Mouse (Mus musculus): Measurements from ENCODE around the gene Ywhab. TPM values are rescaled to one million over a fixed set of nuclear protein-coding genes. Genes with fewer than 3 reads are reported as not detected.

The Ywhab gene
- total and polyA plus RNA-seq, 2 experiments from 2014 or later, result 31.8 to 157 TPM

DNA sequence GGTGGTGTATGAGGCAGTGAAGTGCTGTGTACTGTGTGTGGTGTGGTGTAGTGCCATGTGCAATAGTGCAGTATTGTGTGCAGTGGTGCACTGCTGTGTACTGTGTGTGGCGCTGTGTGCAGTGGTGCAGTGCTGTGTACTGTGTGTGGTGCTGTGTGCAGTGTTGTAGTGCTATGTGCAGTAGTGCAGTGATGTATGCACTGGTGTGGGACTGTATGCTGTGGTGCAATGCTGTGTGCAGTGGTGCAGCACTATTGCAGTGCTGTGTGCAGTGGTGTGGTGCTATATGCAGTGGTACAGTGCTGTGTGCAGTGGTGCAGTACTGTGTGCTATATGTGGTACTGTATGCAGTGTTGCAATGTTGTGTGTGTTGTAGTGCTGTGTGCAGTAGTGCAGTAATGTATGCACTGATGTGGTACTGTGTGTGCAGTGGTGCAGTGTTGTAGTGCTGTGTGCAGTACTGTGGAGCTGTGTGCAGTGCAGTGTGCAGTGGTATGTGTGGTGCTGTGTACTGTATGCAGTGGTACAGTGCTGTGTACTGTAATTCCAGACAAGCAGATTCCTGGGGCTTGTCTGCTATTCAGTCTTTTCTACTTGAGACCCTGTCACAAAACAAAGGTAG is 43.8 kb downstream of the Ywhab start:
- TF ChIP-seq EP300 (IDR thresholded peaks at IDR 0.05; ENCODE audit: low read depth), result no peak
- TF ChIP-seq CTCF (IDR thresholded peaks at IDR 0.05; ENCODE audit: low read depth), result no peak
- H3K36me3 ChIP-seq (replicated peaks; ENCODE audit: control insufficient read depth, insufficient read depth, low read length), result no peaks in the 10 kb centered on the region
- H3K4me2 ChIP-seq (ENCODE audit: low read depth, low read length), result no peak overlapping the region
- DNase-seq (ENCODE audit: low spot score), result no peak
- 88% methylated on average over 1 of the region's 1 CpGs for WGBS
- no peak overlapping the region for H3K9ac ChIP-seq (replicated peaks; ENCODE audit: low read depth, low read length)
- 0 out of 2 replicates have a peak, but pooled peaks cover 3% of the 10 kb centered on the region for H3K4me1 ChIP-seq (ENCODE audit: control insufficient read depth, insufficient read depth)
- no peaks in the 10 kb centered on the region for H3K9me3 ChIP-seq (replicated peaks; ENCODE audit: control insufficient read depth, low read length)
- ATAC-seq (ENCODE audit: insufficient read depth, low read depth), result no peak
- no peak overlapping the region for H3K4me3 ChIP-seq (ENCODE audit: low read depth, low read length)
- 0 out of 2 replicates have a peak, but pooled peaks cover 12% of the 10 kb centered on the region for H3K27me3 ChIP-seq (ENCODE audit: control insufficient read depth, insufficient read depth, low read length)
- no peak overlapping the region for H3K27ac ChIP-seq (ENCODE audit: low read depth)

DNA sequence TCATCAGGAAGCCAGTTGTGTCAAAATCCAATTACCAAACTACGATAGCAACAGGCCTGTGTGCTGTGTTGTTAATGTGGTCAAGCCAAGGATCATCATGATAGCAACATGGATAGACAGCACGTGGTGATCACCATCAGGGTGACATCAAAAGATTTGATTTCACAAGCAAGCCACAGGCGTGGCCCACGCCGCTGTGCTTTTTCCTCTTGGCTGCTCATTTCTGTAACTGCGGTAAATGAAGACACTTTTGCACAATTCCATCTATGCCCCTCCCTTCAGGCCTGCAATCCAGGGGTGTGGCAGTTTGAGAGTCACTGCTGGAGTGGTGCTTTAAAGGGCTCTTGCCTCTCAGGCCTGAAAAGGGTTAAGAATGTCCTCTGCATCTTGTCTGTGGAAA is 46.2 kb downstream of the Ywhab start:
- H3K36me3 ChIP-seq (replicated peaks; ENCODE audit: control insufficient read depth, insufficient read depth, low read length), result no peaks in the 10 kb centered on the region
- no peak overlapping the region for H3K4me2 ChIP-seq (ENCODE audit: low read depth, low read length)
- H3K27ac ChIP-seq (ENCODE audit: low read depth), result no peak overlapping the region
- H3K9ac ChIP-seq (replicated peaks; ENCODE audit: low read depth, low read length), result no peak overlapping the region
- TF ChIP-seq EP300 (IDR thresholded peaks at IDR 0.05; ENCODE audit: low read depth) (no peak), CTCF (IDR thresholded peaks at IDR 0.05; ENCODE audit: low read depth) (no peak)
- 0 out of 2 replicates have a peak, but pooled peaks cover 3% of the 10 kb centered on the region for H3K4me1 ChIP-seq (ENCODE audit: control insufficient read depth, insufficient read depth)
- DNase-seq (ENCODE audit: low spot score) (no peak), ATAC-seq (ENCODE audit: insufficient read depth, low read depth) (no peak)
- H3K4me3 ChIP-seq (ENCODE audit: low read depth, low read length), result no peak overlapping the region
- 0 out of 2 replicates have a peak, but pooled peaks cover 12% of the 10 kb centered on the region for H3K27me3 ChIP-seq (ENCODE audit: control insufficient read depth, insufficient read depth, low read length)
- 88% methylated on average over 6 of the region's 6 CpGs for WGBS
- no peaks in the 10 kb centered on the region for H3K9me3 ChIP-seq (replicated peaks; ENCODE audit: control insufficient read depth, low read length)

DNA sequence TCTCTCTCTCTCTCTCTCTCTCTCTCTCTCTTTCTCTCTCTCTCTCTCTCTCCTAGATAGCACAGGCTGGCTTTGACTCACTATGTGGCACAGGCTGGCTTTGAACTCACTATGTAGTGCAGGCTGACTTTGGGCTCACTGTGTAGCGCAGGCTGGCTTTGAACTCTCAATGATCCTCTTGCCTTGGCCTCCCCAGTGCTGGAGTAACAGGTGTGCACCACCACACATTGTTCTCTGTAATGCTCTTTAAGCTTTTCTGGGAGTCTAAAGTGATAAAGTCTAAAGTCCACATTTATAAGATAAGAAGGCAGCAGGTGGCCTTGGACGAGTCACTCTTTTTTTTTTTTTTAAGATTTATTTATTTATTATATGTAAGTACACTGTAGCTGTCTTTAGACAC is 46.8 kb downstream of the Ywhab start:
- no peaks in the 10 kb centered on the region for H3K36me3 ChIP-seq (replicated peaks; ENCODE audit: control insufficient read depth, insufficient read depth, low read length)
- DNase-seq (ENCODE audit: low spot score) (no peak), ATAC-seq (ENCODE audit: insufficient read depth, low read depth) (no peak)
- H3K4me2 ChIP-seq (ENCODE audit: low read depth, low read length), result no peak overlapping the region
- TF ChIP-seq CTCF (IDR thresholded peaks at IDR 0.05; ENCODE audit: low read depth) (no peak), EP300 (IDR thresholded peaks at IDR 0.05; ENCODE audit: low read depth) (no peak)
- 0 out of 2 replicates have a peak, but pooled peaks cover 12% of the 10 kb centered on the region for H3K27me3 ChIP-seq (ENCODE audit: control insufficient read depth, insufficient read depth, low read length)
- H3K27ac ChIP-seq (ENCODE audit: low read depth), result no peak overlapping the region
- no peaks in the 10 kb centered on the region for H3K9me3 ChIP-seq (replicated peaks; ENCODE audit: control insufficient read depth, low read length)
- no peak overlapping the region for H3K4me3 ChIP-seq (ENCODE audit: low read depth, low read length)
- H3K4me1 ChIP-seq (ENCODE audit: control insufficient read depth, insufficient read depth), result 0 out of 2 replicates have a peak, but pooled peaks cover 3% of the 10 kb centered on the region
- 84% methylated on average over 2 of the region's 2 CpGs for WGBS
- no peak overlapping the region for H3K9ac ChIP-seq (replicated peaks; ENCODE audit: low read depth, low read length)

DNA sequence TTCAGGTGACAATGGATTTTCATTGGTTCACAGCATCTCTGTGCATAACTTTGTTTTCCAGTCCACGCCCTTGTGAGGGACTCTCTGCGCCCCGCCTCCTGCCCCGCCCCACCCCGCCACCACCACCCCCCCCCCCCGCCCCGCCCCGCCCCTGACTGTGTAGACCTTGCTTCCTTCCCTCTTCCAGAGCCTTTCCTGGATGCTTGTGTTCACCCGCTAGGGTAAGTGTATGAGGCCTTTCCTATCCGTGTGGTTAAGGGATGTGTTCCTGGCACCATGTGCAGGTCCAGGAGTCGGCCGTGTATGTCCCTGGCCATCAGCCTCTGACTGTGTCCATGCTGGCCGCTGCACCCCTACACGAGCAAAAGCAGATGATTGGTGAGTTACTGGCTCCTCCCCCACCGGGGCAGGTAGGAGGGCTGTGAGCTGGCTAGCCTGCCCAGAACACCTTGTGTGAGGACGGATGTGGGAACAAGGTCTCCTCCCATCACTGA is 52.5 kb downstream of the Ywhab start:
- Histone ChIP-seq H3K4me1 (ENCODE audit: control insufficient read depth, insufficient read depth) (no peaks in the 10 kb centered on the region), H3K9ac (replicated peaks; ENCODE audit: low read depth, low read length) (no peak overlapping the region), H3K36me3 (replicated peaks; ENCODE audit: control insufficient read depth, insufficient read depth, low read length) (peaks cover 1% of the 10 kb centered on the region; the same call in 1 of the 2 replicates), H3K27ac (ENCODE audit: low read depth) (no peak overlapping the region), H3K4me2 (ENCODE audit: low read depth, low read length) (peak overlapping the region; percentile 36), H3K4me3 (ENCODE audit: low read depth, low read length) (no peak overlapping the region), H3K27me3 (ENCODE audit: control insufficient read depth, insufficient read depth, low read length) (peaks cover 16% of the 10 kb centered on the region; the same call in 1 of the 2 replicates), H3K9me3 (replicated peaks; ENCODE audit: control insufficient read depth, low read length) (no peaks in the 10 kb centered on the region)
- no peak for DNase-seq (ENCODE audit: low spot score)
- ATAC-seq (ENCODE audit: insufficient read depth, low read depth), result peak; percentile 55
- WGBS, result 14% methylated on average over 10 of the region's 16 CpGs
- TF ChIP-seq CTCF (IDR thresholded peaks at IDR 0.05; ENCODE audit: low read depth) (no peak), EP300 (IDR thresholded peaks at IDR 0.05; ENCODE audit: low read depth) (no peak)

DNA sequence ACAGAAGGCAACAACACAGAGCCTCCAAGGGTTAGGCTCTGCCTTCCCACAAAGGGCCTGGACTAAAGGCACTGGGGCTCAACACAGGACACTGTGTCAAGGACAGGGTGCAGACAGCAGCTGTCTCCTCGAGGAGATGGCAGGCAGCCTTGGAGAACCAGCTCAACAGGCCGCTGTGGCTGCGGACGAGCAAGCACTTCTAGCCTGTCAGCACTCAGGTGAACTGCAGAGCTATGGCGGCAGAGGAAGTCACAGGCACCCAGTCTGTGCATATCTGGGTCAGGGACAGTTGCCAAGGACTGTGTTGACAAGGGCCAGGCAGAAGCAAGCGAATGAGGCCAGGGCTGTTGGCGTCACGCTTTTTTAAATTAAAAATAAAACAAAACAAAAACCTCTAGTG is 59.0 kb downstream of the Ywhab start:
- H3K9me3 ChIP-seq (replicated peaks; ENCODE audit: control insufficient read depth, low read length), result no peaks in the 10 kb centered on the region
- H3K9ac ChIP-seq (replicated peaks; ENCODE audit: low read depth, low read length), result no peak overlapping the region
- peaks cover 15% of the 10 kb centered on the region; the same call in 1 of the 2 replicates for H3K27me3 ChIP-seq (ENCODE audit: control insufficient read depth, insufficient read depth, low read length)
- H3K36me3 ChIP-seq (replicated peaks; ENCODE audit: control insufficient read depth, insufficient read depth, low read length), result peaks cover 47% of the 10 kb centered on the region
- H3K4me2 ChIP-seq (ENCODE audit: low read depth, low read length), result peak overlapping the region; percentile 23; the same call in 1 of the 2 replicates
- ATAC-seq (ENCODE audit: insufficient read depth, low read depth) (peak; percentile 96), DNase-seq (ENCODE audit: low spot score) (peak; percentile 86)
- no peak overlapping the region for H3K4me3 ChIP-seq (ENCODE audit: low read depth, low read length)
- 22% methylated on average over 8 of the region's 8 CpGs for WGBS
- peaks cover 14% of the 10 kb centered on the region for H3K4me1 ChIP-seq (ENCODE audit: control insufficient read depth, insufficient read depth)
- TF ChIP-seq CTCF (IDR thresholded peaks at IDR 0.05; ENCODE audit: low read depth) (no peak), EP300 (IDR thresholded peaks at IDR 0.05; ENCODE audit: low read depth) (0 out of 2 replicates have a peak, but pooled peaks have one; percentile 48)
- peak overlapping the region; percentile 77 for H3K27ac ChIP-seq (ENCODE audit: low read depth)
